Mouse (Mus musculus) forebrain, postnatal 0 days (tissue): ENCODE data around the gene Maco1. TPM values are rescaled to one million over a fixed set of nuclear protein-coding genes. Genes with fewer than 3 reads are reported as not detected.
"Not testable (repeated sequence)": the region's sequence is repeated elsewhere in the genome, so short reads cannot be mapped to it uniquely, and the experiment has no call there.

Experiments used
- ATAC-seq: fragments of 200-750 bp; cut with Nextera tagmentation; 2 replicates; pipeline ENCODE4 v1.8.0; 2017; ENCODE audit warnings: mild to moderate bottlenecking, moderate library complexity
- DNase-seq: peaks from one replicate; pipeline ENCODE4 v3.0.0-alpha.2; 2015
- H3K27ac ChIP-seq: fragments of 300-500 bp; sonication (generic); 2 replicates; pipeline ENCODE4 v1.5.1; 2014; ENCODE audit warnings: low read depth, mild to moderate bottlenecking, antibody characterized with exemption, low read length, moderate library complexity, mixed read lengths
- H3K27me3 ChIP-seq: fragments of 300-500 bp; sonication (generic); 2 replicates; pipeline ENCODE4 v1.6.1; 2014; ENCODE audit warnings: mild to moderate bottlenecking, low read length, mixed read lengths; ENCODE audit not compliant: insufficient read depth
- H3K36me3 ChIP-seq: fragments of 300-500 bp; sonication (generic); 2 replicates; pipeline ENCODE4 v1.6.1; 2014; ENCODE audit warnings: mild to moderate bottlenecking, moderate library complexity; ENCODE audit not compliant: insufficient read depth
- H3K4me1 ChIP-seq: fragments of 300-500 bp; sonication (generic); 2 replicates; pipeline ENCODE4 v1.6.1; 2014; ENCODE audit warnings: antibody characterized with exemption; ENCODE audit not compliant: insufficient read depth
- H3K4me2 ChIP-seq: fragments of 300-500 bp; sonication (generic); 2 replicates; pipeline ENCODE4 v1.6.1; 2014; ENCODE audit warnings: low read depth, mild to moderate bottlenecking, moderate library complexity
- H3K4me3 ChIP-seq: fragments of 300-500 bp; sonication (generic); 2 replicates; pipeline ENCODE4 v1.5.1; 2014; ENCODE audit warnings: low read depth, low read length, mixed read lengths
- H3K9ac ChIP-seq: fragments of 300-500 bp; sonication (generic); 2 replicates; pipeline ENCODE4 v1.6.1; 2014; ENCODE audit warnings: mild to moderate bottlenecking
- H3K9me3 ChIP-seq: fragments of 300-500 bp; sonication (generic); 2 replicates; pipeline ENCODE4 v1.6.1; 2016; ENCODE audit warnings: low read length
- CTCF ChIP-seq: sonication (generic); IDR thresholded peaks from 2 replicates; pipeline ENCODE4 v1.5.1; 2016; ENCODE audit warnings: antibody characterized with exemption, control low read depth, low read depth
- WGBS: fragments of 180-500 bp; shearing (Covaris S2); extraction: QIAGEN DNeasy Blood & Tissue Kit; methylation state at CpG from one replicate; pipeline ENCODE4 v1.1.7; 2014; 5-methylcytosine and 5-hydroxymethylcytosine counted together
- polyA plus RNA-seq: library from polyadenylated mRNA; unstranded; fragments of >200 nt; fragmentation: Nextera tagmentation; extraction: Ambion mirVana; gene quantifications from 2 replicates; pipeline ENCODE4 v1.2.1, GENCODE M21; 2015
- total RNA-seq: library from RNA; depleted of rRNA; stranded (reverse); fragments of >200 nt; gene quantifications from 2 replicates; pipeline ENCODE4 v1.2.3, GENCODE M21; 2014

Maco1 gene
- total and polyA plus RNA-seq, 2 experiments from 2014 or later = 78.4 to 103 TPM

DNA sequence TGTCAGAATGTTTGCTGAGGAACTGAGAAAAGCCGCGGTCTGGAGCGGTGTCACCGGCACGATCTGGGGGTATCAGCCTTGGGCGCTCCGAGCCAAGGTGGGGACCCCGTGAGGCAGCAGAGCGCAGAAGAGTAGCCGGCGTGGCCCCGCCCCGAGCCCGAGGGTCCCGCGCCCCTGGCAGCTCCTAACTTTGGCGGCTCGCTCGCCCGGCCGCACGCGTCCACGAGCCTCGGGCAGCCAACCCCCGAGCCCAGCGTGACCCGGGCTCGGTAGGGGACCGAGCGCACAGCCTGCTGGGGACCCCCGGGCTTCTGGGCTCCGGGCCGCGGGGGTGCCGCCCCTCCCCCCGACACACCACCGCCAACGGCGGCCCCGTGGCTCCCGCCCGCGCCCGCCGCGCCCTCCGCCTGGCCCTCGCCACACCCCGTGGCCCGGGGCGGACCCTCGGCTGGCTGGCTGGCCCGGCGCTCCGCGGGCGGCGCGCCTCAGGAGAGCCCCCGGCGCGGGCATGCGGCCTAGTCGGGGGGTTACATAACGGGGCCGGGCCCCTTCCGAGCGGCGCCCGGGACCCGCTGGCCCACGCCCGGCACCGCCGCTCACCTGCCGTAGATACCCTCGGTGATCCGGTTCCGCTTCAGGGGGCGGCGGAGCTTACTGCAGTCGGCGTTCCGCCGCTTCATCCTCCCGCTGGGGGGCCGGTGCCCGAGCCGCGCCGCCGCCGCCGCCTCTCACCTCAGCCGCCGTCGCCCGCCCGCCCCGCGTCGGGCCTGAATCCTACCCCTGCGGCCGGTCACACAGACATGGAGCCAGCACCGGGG, 498 bp downstream of the Maco1 start:
- Histone ChIP-seq H3K36me3 (no peaks in the 10 kb centered on the region), H3K4me1 (peaks cover 15% of the 10 kb centered on the region), H3K9me3 (no peaks in the 10 kb centered on the region), H3K9ac (peak overlapping the region; percentile 99), H3K4me3 (peak overlapping the region; percentile 99), H3K27me3 (no peaks in the 10 kb centered on the region; the same call in 1 of the 2 replicates), H3K4me2 (peak overlapping the region; percentile 63), H3K27ac (peak overlapping the region; percentile 99)
- ATAC-seq (peak; percentile 1; the same call in 1 of the 2 replicates), DNase-seq (no peak)
- under 1% methylated on average over 77 of the region's 106 CpGs for WGBS
- TF ChIP-seq CTCF = no peak

DNA sequence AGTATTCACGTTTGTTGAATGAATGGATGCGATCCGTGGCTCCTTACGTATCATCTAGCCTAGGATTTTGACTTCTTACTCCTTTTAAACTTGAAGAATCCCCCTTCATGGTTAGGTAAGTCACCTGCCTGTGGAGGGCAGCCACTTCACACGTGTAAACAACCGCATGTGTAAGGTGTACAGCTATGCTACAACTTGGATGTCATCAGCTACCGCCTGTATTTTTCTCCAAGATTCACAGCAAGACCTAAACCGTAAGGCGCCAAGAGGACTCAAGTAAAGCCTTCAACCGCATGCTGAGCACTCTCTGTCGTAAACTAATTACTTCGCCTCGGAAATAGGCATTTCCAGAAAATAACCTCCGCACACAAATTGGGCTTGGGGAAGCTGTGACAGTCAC, 1.3 kb downstream of the Maco1 start:
- WGBS = 4% methylated on average over 14 of the region's 14 CpGs
- H3K4me1 ChIP-seq = peaks cover 15% of the 10 kb centered on the region
- peak overlapping the region; percentile 63 for H3K4me2 ChIP-seq
- no peak for TF ChIP-seq CTCF
- no peaks in the 10 kb centered on the region; the same call in 1 of the 2 replicates for H3K27me3 ChIP-seq
- H3K4me3 ChIP-seq = peak overlapping the region; percentile 99
- no peak for ATAC-seq
- H3K9ac ChIP-seq = peak overlapping the region; percentile 99
- H3K27ac ChIP-seq = peak overlapping the region; percentile 99
- H3K9me3 ChIP-seq = no peaks in the 10 kb centered on the region
- H3K36me3 ChIP-seq = no peaks in the 10 kb centered on the region
- no peak for DNase-seq

DNA sequence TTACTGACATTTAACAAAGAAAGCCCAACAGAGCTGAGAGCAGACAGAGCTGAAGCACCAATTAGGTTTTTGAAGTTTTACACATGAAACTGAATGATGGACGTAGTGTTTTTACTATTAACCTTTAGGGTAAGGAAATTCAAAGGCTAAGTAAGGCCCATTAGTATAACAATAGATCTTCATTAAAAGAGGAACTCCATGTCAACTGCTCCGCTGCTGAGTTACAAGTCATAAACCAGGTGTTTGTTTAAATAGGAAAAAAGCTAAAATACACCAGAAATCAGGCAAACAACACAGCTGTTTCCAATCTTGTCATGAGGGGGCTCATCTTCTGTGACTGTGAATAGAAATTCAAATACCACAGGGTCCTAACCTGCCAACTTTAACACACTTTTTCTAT, 1.9 kb downstream of the Maco1 start:
- Histone ChIP-seq H3K4me3 (peak overlapping the region; percentile 99), H3K9ac (no peak overlapping the region), H3K4me1 (peaks cover 15% of the 10 kb centered on the region), H3K4me2 (peak overlapping the region; percentile 63), H3K27ac (no peak overlapping the region), H3K27me3 (no peaks in the 10 kb centered on the region; the same call in 1 of the 2 replicates), H3K36me3 (no peaks in the 10 kb centered on the region), H3K9me3 (no peaks in the 10 kb centered on the region)
- 24% methylated on average over 2 of the region's 2 CpGs for WGBS
- DNase-seq (no peak), ATAC-seq (no peak)
- no peak for TF ChIP-seq CTCF

DNA sequence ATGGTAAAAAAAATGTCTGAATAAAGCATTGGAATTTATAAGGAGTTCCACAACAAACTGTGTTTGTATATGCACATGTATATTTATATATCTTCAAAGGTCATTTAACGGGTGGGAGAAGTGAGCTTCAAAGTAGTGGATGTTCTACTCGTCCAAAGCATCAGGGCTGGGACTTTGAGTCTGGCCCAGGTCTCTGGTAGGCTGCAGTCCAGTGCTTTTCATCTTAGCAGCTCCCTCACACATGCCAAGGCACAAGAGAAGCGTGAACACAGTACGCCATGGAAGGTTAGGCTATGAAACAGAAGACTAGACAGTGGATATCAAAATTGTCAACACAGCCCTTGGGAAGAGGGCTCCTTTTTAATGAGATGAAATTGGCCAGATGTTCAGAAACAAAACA, 2.6 kb downstream of the Maco1 start:
- TF ChIP-seq CTCF = no peak

DNA sequence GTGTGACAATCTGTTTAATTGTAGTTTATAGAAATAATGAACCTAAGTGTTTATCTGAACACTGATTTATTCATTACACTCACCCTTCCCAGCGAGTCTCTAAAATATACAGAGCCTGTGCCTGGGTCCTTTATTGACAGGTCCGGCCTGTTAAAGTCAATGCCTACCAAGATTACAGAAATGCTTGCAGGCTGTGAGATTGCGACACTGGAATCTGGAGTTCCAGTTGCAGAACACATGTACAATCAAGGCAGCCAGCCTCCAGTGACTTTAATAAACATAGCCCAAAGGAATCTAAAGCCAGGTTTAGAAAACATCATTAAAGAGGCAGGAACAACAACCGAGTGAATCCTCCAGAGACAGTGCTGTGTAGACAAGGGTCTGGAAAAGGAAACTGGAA, 5.6 kb downstream of the Maco1 start:
- Histone ChIP-seq H3K4me3 (no peak overlapping the region), H3K9ac (no peak overlapping the region), H3K36me3 (no peaks in the 10 kb centered on the region), H3K4me1 (peaks cover 15% of the 10 kb centered on the region), H3K9me3 (no peaks in the 10 kb centered on the region), H3K4me2 (no peak overlapping the region), H3K27me3 (no peaks in the 10 kb centered on the region), H3K27ac (no peak overlapping the region)
- TF ChIP-seq CTCF = no peak
- 77% methylated on average over 4 of the region's 4 CpGs for WGBS
- DNase-seq (no peak), ATAC-seq (no peak)

More for the DNA sequence above, 2.6 kb downstream of the Maco1 start:
- Histone ChIP-seq H3K9ac (no peak overlapping the region), H3K4me3 (peak overlapping the region; percentile 99; the same call in 1 of the 2 replicates), H3K4me1 (peaks cover 15% of the 10 kb centered on the region), H3K9me3 (no peaks in the 10 kb centered on the region), H3K27ac (no peak overlapping the region), H3K36me3 (no peaks in the 10 kb centered on the region), H3K27me3 (no peaks in the 10 kb centered on the region), H3K4me2 (peak overlapping the region; percentile 63)
- no peak for DNase-seq
- ATAC-seq = no peak
- 53% methylated on average over 4 of the region's 4 CpGs for WGBS

DNA sequence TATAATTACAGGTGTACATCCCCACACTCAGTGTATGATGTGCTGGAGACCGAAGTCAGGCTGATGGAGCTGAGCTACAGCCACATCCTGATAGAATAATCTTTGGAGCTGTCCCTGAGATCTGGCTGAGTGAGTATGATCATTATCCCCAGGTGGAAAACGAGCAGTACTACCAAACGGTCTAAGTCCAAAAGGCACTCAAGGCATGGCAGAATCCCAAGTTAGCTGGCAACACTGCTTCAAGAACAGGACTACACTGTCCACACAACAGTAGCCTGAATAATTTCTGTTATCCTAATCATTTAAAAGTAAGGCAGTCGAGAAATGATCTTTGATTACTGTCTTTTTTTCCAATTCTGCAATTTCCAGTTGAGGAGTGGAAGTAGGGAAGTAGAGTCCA, 9.6 kb downstream of the Maco1 start:
- Histone ChIP-seq H3K27ac (no peak overlapping the region), H3K27me3 (no peaks in the 10 kb centered on the region), H3K9me3 (no peaks in the 10 kb centered on the region), H3K4me2 (no peak overlapping the region), H3K36me3 (no peaks in the 10 kb centered on the region), H3K4me3 (no peak overlapping the region), H3K9ac (no peak overlapping the region), H3K4me1 (no peaks in the 10 kb centered on the region)
- WGBS = 80% methylated on average over 4 of the region's 4 CpGs
- TF ChIP-seq CTCF = no peak
- ATAC-seq (no peak), DNase-seq (no peak)

DNA sequence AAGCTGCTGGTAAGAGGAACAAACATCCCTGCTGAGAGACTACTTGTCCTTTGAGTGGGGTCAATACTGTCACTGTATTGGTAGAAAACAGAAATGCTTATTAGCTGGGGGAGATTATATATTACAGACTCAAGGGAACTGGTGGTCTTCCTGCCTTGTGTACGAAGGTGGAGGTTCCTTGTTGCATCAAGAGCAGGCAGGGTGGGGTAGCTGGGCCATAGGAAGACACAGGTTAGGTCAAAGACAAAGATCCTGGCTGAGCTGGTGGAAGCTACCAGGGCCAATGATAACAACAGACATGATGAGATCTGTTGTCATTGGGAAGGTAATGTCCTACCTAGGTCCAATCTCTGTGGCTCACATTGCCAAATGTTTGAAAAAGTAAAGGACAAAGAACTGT, 12.9 kb downstream of the Maco1 start:
- Histone ChIP-seq H3K36me3 (peaks cover 6% of the 10 kb centered on the region; the same call in 1 of the 2 replicates), H3K9ac (no peak overlapping the region), H3K4me2 (no peak overlapping the region), H3K9me3 (no peaks in the 10 kb centered on the region), H3K4me1 (no peaks in the 10 kb centered on the region), H3K27me3 (no peaks in the 10 kb centered on the region), H3K27ac (no peak overlapping the region), H3K4me3 (no peak overlapping the region)
- TF ChIP-seq CTCF = no peak
- 82% methylated on average over 1 of the region's 1 CpGs for WGBS
- ATAC-seq (no peak), DNase-seq (no peak)

DNA sequence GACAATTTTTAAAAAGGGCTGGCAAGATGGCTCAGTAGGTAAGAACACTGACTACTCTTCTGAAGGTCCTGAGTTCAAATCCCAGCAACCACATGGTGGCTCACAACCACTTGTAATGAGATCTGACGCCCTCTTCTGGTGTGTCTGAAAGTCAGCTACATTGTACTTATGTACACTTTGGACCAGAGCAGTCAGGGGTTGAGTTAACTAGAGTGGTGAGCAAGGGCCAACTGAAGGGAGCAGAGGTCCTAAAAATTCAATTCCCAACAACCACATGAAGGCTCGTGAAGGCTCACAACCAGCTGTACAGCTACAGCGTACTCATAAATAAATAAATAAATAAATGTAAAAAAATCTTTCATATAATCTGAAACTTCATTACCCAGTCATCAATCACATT, 14.4 kb downstream of the Maco1 start:
- not testable (repeated sequence) for DNase-seq, H3K27ac ChIP-seq, H3K27me3 ChIP-seq, H3K4me1 ChIP-seq, ATAC-seq, H3K4me2 ChIP-seq, H3K4me3 ChIP-seq, H3K9me3 ChIP-seq, H3K9ac ChIP-seq, H3K36me3 ChIP-seq
- 89% methylated on average over 3 of the region's 3 CpGs for WGBS
